Mouse (Mus musculus) right cerebral cortex, adult 18-20 months (tissue): ENCODE results near the gene Rubcnl.

Experiments used
- DNase-seq: peaks from one replicate; pipeline ENCODE4 v3.0.0; 2022; ENCODE audit warnings: mixed read lengths

Rubcnl gene

GRCm38 (mm10) chr14:75017877-75018825, 2.3 kb downstream of the Rubcnl start:
- no peak for DNase-seq

GRCm38 (mm10) chr14:75018829-75019228, 3.0 kb downstream of the Rubcnl start:
- DNase-seq: no peak

- DNase-seq: peak; percentile 29
Observed at GRCm38 (mm10) chr14:75020581-75021253, 4.9 kb downstream of the Rubcnl start.

GRCm38 (mm10) chr14:75022522-75022921, 6.7 kb downstream of the Rubcnl start:
- DNase-seq: no peak

- no peak for DNase-seq
Observed at GRCm38 (mm10) chr14:75024793-75025710, 9.2 kb downstream of the Rubcnl start.

GRCm38 (mm10) chr14:75030764-75031163, 14.9 kb downstream of the Rubcnl start:
- no peak for DNase-seq

- no peak for DNase-seq
Observed at GRCm38 (mm10) chr14:75031999-75032575, 16.3 kb downstream of the Rubcnl start.

GRCm38 (mm10) chr14:75032742-75033141, 16.9 kb downstream of the Rubcnl start:
- DNase-seq: no peak

- DNase-seq: no peak
Observed at GRCm38 (mm10) chr14:75034240-75034639, 18.4 kb downstream of the Rubcnl start.

GRCm38 (mm10) chr14:75035431-75035830, 19.6 kb downstream of the Rubcnl start:
- no peak for DNase-seq

GRCm38 (mm10) chr14:75045184-75045583, 29.4 kb downstream of the Rubcnl start:
- no peak for DNase-seq

- no peak for DNase-seq
Observed at GRCm38 (mm10) chr14:75052451-75052850, 36.6 kb downstream of the Rubcnl start.

- no peak for DNase-seq
Observed at GRCm38 (mm10) chr14:75054455-75055343, 38.9 kb downstream of the Rubcnl start.

- DNase-seq: no peak
Observed at GRCm38 (mm10) chr14:75056861-75057431, 41.1 kb downstream of the Rubcnl start.

- DNase-seq: no peak
Observed at GRCm38 (mm10) chr14:75060562-75060961, 44.7 kb downstream of the Rubcnl start.

GRCm38 (mm10) chr14:75063936-75064335, 48.1 kb downstream of the Rubcnl start:
- DNase-seq: peak; percentile 6

- DNase-seq: no peak
Observed at GRCm38 (mm10) chr14:75064520-75064919, 48.7 kb downstream of the Rubcnl start.

GRCm38 (mm10) chr14:75065211-75065610, 49.4 kb downstream of the Rubcnl start:
- DNase-seq: no peak

GRCm38 (mm10) chr14:75068430-75069112, 52.7 kb downstream of the Rubcnl start:
- DNase-seq: no peak

- no peak for DNase-seq
Observed at GRCm38 (mm10) chr14:75069356-75069979, 53.6 kb downstream of the Rubcnl start.
